Mouse (Mus musculus): ENCODE results near the gene Pfkm.

Gene Pfkm

GRCm38 (mm10) chr15:98092372-98093120 is at the start of gene Pfkm:
Gene Pfkm, plus strand, starts transcription at chr15:98092589.
- no peak for DNase-seq (ENCODE audit: low read depth in 1 of 2, low spot score in 2 of 2)

GRCm38 (mm10) chr15:98043967-98044366 is 48.4 kb upstream of the Pfkm start:
- DNase-seq (ENCODE audit: low read depth in 1 of 2, low spot score in 2 of 2): no peak

- DNase-seq (ENCODE audit: low read depth in 1 of 2, low spot score in 2 of 2): no peak
Observed at GRCm38 (mm10) chr15:98044387-98044786, 48.0 kb upstream of the Pfkm start.

- DNase-seq (ENCODE audit: low read depth in 1 of 2, low spot score in 2 of 2): no peak
Observed at GRCm38 (mm10) chr15:98048918-98049700, 43.3 kb upstream of the Pfkm start.

GRCm38 (mm10) chr15:98051685-98052084 is 40.7 kb upstream of the Pfkm start:
- no peak for DNase-seq (ENCODE audit: low read depth in 1 of 2, low spot score in 2 of 2)

GRCm38 (mm10) chr15:98055246-98055645 is 37.1 kb upstream of the Pfkm start:
- DNase-seq (ENCODE audit: low read depth in 1 of 2, low spot score in 2 of 2): no peak

- DNase-seq (ENCODE audit: low read depth in 1 of 2, low spot score in 2 of 2): no peak
Observed at GRCm38 (mm10) chr15:98065881-98066280, 26.5 kb upstream of the Pfkm start.

- no peak for DNase-seq (ENCODE audit: low read depth in 1 of 2, low spot score in 2 of 2)
Observed at GRCm38 (mm10) chr15:98066602-98067001, 25.8 kb upstream of the Pfkm start.

GRCm38 (mm10) chr15:98067492-98067891 is 24.9 kb upstream of the Pfkm start:
- DNase-seq (ENCODE audit: low read depth in 1 of 2, low spot score in 2 of 2): no peak

- no peak for DNase-seq (ENCODE audit: low read depth in 1 of 2, low spot score in 2 of 2)
Observed at GRCm38 (mm10) chr15:98068506-98068905, 23.9 kb upstream of the Pfkm start.

GRCm38 (mm10) chr15:98069566-98070245 is 22.7 kb upstream of the Pfkm start:
- no peak for DNase-seq (ENCODE audit: low read depth in 1 of 2, low spot score in 2 of 2)

GRCm38 (mm10) chr15:98070376-98070775 is 22.0 kb upstream of the Pfkm start:
- DNase-seq (ENCODE audit: low read depth in 1 of 2, low spot score in 2 of 2): no peak

- DNase-seq (ENCODE audit: low read depth in 1 of 2, low spot score in 2 of 2): no peak
Observed at GRCm38 (mm10) chr15:98074521-98074920, 17.9 kb upstream of the Pfkm start.

GRCm38 (mm10) chr15:98075034-98075433 is 17.4 kb upstream of the Pfkm start:
- DNase-seq (ENCODE audit: low read depth in 1 of 2, low spot score in 2 of 2): no peak

- no peak for DNase-seq (ENCODE audit: low read depth in 1 of 2, low spot score in 2 of 2)
Observed at GRCm38 (mm10) chr15:98076901-98077300, 15.5 kb upstream of the Pfkm start.

- DNase-seq (ENCODE audit: low read depth in 1 of 2, low spot score in 2 of 2): no peak
Observed at GRCm38 (mm10) chr15:98088889-98089288, 3.5 kb upstream of the Pfkm start.

- DNase-seq (ENCODE audit: low read depth in 1 of 2, low spot score in 2 of 2): peak in 1 of 2 experiments; percentile 23
Observed at GRCm38 (mm10) chr15:98089421-98090183, 2.8 kb upstream of the Pfkm start.

GRCm38 (mm10) chr15:98091841-98092240 is 548 bp upstream of the Pfkm start:
- DNase-seq (ENCODE audit: low read depth in 1 of 2, low spot score in 2 of 2): no peak

GRCm38 (mm10) chr15:98093121-98094011 is 977 bp downstream of the Pfkm start, which contains the start of gene Senp1:
Gene Senp1, minus strand, starts transcription at chr15:98093744.
- peak; percentile 76 to 81 for DNase-seq (ENCODE audit: low read depth in 1 of 2, low spot score in 2 of 2)

GRCm38 (mm10) chr15:98094905-98095304 is 2.5 kb downstream of the Pfkm start:
- DNase-seq (ENCODE audit: low read depth in 1 of 2, low spot score in 2 of 2): no peak
